Mouse (Mus musculus): ENCODE results near the gene Kif5a.

The Kif5a gene

DNA sequence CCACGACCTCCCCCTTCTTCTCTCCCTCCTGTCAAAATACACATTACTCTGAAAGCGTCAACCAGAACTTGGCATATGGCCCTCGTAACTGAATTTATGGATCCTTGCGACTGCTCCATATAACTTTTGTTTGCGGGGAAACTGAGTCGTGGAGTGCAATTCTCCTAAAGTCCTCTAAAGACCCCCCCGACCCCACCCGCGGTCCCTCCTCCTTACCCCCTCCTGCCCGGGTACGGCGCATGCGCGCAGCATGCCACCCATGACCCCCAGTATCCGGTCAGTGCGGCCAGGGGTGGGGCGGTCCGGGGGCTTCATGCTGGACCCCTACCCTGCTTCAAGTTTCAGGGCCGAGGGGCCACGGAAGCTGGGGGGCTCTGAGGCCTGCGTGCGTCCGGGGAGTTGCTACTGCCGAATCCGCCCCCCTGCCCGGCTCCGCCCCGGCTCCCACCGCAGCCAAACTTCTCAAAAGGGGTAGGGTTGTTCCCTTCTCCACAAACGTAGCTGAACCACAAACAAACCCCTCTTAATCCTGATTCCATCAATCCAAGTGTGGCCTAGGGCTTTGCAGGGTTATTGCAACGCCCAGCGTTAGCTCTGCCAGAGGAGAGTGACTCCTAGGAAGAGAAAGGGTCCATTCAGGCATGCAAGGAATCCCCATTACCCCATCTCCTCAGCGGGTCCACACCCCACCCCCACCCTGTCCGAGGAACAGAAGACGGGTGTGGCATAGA lies 73.3 kb downstream of the Kif5a start, which contains the start of gene Arhgef25:
Gene Arhgef25 (minus strand): TSS at position 433 of the 731 bp plus-strand sequence.
- DNase-seq, result no peak

DNA sequence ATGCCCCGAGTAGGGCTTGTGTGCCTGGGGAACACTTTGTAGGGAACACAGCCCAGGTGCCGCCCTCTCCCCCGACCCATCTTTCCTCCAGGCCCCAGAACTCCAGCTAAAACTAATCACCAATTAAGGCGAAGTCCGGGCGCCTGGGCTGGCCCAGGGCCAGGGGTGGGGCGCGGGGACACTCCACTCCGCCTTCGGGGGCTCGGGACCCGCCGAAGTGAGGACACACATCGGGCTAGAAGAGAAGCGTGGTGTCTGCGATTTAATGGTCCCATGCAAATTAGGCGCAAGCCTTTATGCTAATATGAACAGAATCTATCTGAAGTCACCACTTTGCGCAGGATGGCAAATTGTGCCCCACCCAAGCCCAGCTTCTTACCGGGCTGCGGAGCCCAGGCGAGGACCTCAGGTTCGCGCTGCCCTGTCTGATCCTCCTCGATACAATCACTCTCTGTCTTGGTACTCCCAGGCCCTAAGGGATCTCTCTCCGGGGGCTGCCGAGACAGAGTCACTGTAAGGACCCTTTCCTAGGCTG lies 74.0 kb downstream of the Kif5a start:
- no peak for DNase-seq

DNA sequence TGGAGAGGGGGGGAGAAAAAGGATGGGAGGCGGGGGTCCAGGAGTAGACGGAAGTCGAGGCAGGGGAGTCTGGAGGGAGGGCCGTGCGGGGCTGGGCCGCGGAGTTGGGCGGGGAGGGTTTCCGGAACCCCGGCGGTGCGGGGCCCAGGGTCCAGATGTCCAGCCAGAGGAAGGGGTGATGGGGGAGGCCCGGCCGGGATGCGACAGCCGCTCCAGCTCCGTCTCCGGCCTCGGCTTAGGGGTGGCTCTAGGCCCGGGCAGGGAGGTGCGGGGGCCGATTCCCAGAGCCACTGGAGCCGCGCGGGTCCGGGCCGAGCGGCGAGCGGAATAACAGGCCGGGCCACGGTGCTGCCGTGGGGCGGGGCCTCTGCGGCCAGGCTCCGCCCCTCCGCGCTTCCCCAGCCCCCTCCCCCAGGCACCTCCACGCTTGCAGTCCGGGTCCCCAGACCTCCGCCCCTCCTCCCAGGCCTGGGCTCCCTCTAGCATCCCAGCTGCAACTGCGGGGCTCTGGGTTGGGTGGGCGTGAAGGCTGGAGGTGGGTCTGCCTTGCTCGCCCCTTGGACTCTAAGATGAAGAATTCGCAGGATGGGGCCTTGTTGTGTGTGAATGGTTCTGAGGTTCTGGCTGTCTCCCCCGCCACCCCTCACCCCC lies 74.6 kb downstream of the Kif5a start:
- no peak for DNase-seq

DNA sequence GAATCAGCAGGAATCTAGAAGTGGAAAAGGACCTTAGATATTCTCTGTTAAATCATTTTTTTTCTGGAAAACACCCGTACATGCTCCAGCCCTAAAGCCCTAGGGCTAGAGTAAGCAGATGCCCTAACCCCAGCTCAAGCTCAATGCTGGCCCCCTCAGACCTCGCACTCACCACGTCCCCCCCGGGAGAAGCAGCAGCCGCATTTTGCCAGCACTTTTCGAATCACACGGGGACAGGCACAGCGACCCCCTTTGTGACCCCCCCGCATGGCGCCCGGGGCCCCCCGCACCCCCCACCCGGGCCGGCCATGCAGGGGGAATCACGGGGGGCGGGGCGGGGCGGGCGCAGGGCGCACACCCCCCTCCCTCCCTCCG lies 75.1 kb downstream of the Kif5a start:
- DNase-seq, result no peak

DNA sequence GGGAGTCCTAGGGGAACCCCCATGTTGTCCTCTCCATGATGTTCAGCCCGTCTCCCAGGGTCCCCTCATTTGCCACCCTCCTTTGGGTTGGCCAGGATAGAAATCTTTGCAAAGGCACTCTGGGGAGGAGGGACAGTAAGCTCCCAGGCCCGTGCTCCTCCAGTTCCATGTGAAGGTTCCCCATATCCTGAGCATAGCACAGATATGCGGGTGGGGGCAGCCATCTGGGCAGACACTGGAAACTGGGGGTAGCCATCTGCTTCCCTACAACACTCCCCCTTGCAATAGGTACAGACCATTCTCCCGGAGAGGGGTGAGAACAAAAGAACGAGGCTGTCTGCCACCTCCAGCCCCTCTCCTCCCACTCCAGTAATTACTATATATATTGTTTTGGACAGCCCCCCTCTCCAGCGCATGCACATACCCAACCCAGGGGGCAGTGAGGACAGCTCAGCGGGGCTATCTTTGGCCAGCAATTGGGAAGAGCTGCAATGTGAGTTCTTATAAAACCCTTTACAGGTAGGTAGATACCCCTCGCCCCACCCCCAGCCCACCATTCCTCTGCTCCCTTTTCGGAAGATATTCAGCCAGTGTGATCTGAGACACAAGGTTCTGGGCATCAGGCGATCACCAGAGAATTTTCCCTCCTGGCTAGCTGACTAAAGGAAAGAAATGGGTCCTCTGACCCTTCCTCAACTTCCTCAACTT lies 75.6 kb downstream of the Kif5a start:
- DNase-seq, result peak; percentile 85

DNA sequence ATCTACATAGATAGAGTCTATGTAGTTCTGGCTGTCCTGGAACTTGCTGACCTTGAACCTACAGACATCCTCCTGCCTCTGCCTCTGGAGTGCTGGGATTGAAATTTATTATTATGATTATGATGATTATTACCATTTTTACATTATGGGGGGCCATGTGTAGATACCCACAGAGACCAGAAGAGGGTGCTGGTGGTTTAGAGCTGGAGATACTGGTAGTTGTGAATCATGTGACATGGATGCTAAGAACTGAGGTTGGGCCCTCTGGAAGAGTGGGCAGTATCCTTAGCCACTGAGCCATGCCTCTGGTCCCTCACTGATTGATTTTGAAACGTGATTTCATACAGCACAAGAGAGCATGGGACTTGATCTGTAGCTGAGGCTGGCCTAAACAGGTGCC lies 76.7 kb downstream of the Kif5a start:
- no peak for DNase-seq

DNA sequence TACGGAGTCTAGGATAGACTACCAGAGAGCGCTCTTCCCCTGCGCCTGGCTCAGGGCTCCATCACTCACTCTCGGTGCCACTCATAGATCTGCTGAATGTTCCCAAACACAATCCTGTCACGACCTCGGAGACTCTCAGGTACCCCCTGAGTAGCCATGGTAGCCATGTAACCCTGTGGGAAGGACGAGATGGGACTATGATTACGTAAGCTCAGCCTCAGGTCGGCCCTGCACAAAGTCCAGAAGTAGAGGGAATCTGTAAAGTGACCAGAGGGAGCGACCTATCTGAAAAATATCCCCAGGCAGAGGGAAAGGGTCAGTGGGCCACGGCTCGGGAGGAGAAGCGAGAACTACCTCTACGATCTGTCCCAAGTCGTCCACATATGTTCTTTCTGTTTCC lies 77.6 kb downstream of the Kif5a start:
- no peak for DNase-seq

DNA sequence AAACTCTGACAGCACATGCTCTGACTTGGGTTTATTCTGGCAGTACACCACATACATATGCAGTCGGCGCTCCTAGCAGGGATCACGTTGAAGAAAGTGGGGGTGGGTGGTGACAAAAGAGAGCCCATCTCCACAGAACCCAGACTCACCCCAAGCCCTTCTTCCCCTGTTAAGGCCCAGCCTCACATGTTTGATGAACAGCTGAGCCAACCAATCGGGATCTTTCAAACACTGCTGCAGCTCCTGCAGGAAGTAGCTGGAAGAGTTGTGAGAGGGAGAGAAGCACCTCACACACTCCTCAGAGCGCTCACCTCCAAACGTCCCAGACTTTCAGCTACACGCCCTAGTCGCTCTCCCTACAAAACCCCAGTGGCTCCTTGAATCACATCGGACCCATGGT lies 78.0 kb downstream of the Kif5a start:
- peak; percentile 51 for DNase-seq

DNA sequence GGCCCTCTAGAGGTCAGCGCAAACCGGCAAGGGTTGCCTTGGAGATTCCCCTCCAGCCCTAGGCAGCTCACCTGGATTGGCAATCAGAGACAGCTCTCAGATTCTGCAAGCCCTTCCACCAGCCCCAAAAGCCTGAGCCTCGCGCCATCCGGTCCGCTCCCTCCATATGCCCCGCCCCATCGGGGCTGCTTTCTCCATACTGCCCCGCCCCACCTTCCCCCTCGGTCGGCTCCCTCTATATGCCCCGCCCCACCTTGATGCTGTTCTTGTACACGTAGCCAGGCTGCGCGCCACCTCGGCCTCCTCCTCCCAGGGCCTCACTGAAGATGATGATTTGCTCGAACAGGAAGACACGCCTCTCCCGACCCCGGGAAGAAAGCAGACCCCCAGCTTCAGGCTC lies 79.4 kb downstream of the Kif5a start:
- DNase-seq, result no peak

DNA sequence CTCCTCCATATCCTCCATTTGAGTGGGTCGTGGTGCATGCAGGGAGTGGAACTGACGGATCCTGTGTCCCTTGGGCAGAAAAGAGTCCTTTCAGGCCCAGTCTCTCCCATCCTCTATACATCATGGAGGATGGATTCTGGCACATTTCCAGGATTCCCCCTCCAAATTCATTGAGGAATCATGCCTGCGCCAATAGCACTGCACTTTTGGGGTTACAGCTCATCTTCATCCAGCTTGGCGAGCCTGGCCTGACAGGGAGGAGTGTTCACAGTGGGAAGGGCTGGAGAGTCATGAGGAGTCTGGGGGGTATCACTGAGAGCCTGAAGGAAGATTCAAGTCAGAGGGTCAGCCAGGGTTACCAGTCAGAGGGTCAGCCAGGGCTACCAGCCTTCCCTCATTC lies 80.5 kb downstream of the Kif5a start:
- no peak for DNase-seq

DNA sequence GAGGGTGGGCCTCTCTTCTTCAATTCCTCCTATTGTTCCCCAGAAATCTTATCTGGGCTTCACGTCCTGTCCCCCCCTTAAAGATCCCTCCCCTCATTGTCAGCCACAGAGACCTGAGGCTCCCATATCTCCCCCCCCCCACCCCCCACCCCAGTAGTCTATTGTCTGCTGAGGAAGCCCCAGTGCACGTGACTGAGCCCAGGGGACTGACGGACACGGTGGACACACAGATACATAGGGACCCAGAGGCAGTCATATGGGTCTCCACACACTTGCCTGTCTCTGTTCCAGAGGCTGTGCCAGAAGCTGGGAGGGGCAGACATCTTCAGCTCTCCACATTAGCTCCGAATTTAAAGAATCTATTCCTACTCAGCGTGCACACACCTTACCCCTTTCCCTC lies 81.6 kb downstream of the Kif5a start:
- DNase-seq, result no peak

DNA sequence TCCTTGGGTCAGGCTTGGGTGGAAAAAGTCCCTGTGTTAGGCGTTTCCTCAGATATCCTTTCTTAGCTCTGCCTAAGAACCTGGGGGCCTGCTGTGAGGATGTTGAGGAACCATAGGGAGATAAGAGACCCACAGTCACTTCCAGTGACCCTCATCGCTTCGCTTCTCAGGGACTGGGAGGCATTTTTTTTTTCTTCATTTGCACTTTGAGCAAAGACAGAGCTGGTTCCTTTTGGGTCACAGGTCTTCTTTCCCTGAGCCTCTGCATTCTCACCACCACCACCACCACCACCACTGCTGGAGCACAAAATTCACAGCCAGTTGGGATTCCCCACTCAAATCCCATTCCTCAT lies 82.5 kb downstream of the Kif5a start:
- no peak for DNase-seq

DNA sequence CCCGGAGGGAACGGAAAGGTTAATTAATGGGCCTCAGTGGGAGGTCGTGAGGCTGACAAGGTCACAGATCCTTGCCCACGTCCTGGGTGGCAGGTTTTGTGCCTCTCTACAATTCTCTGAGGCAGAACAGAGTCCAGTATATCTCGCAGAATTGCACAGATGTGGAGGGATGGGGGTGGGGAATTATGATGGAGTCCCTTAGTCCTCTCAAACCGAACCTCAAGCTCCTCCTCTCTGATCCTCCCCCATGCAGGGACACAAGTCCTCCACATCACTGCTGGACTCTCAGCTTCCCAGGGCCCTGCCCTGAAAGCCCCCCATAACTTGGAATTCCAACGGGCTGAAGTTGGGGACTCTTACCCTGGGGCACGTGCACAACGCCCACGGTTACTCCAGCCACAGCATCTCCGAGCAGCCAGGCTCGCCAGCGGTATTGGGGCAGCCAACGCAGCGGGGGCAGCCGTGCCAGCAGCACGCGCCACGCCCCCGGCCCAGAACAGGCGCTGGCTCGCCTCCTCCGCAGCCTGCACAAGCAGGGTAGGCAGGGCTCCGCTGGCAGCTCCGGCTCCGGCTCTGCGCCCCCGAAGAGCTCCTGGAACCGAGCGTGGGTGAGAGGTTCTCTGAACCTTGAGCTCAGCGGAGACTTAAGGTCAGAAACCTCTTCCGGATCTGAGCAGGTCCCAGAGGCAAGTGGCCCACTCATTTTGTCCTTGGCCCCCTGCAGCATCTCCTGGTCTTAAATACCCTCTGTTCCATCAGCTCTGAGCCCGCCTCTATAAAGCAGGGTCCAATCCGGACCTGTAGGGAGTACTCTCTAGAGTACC lies 83.1 kb downstream of the Kif5a start, which contains the start of gene Slc26a10:
Gene Slc26a10 (minus strand): TSS at position 775 of the 824 bp plus-strand sequence.
- peak; percentile 80 for DNase-seq

DNA sequence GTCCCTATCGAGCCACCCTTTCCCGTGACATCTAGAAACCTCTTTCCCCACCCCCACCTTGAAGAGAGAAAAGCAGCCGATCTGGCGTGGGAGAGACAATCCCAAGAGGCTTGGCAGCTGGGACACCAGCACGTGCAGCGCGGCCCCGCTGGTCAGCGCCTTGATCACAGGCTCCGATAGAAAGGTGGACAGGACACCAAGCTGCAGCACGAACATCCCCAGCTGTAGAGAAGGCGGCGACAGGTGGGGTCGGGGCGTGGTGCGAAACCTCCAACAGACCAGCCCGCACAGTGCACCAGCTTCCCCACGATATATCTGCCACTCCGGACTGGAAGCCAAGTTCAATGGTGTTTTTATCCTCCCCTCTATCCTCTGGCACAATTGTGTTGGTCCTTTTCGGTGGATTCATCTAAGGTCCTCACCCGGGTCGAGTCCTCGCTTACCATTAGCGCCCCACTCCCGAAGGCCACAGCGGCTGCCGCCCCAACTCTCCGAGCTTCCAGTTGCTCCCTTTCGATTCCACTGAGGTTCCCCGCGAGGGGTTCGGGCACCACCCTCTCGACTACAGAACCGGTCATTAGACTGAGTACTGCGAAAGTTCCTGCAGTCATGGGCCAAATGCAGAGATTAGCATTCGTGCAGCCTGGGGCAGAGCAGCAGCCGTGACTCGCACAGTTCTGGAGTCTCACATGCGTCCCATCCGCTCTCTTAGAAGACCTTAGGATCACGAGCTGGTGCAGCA lies 84.7 kb downstream of the Kif5a start:
- no peak for DNase-seq

DNA sequence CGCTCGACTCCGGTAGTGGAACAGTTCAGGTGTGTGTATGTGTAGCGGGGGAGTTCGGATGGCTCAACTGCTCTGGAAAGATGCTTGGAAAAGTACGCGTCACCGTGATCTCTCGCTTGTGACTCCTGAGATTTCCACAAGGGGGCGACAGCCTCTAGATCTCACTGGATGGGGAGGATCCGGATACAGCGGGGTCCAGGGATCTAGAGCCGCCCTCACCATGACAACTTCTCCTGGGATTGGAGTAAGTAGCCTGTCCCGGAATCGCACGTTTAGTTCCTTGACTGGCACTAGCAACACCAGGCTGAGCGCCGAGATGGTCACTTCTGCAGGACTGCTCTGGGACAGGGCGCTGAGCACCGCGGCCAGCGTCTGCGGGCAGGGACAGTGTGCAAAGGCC lies 85.4 kb downstream of the Kif5a start:
- DNase-seq, result peak; percentile 77

DNA sequence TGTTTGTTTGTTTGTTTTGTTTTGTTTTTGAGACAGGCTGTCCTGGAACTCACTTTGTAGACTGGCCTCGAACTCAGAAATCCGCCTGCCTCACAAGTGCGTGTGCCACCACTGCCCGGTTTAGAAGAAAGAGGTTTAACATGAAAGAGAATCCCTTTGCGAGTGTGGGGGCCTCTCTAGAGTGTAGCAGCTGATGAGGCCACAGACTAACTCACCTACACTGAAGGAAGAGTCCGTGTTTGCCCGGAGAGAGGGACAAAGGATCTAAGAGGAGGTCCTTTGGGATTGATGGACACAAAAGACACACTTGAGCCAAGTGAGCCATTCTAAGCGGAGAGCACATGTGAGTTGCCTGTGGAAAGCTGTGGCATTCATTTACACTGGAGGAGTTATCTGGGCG lies 85.9 kb downstream of the Kif5a start:
- no peak for DNase-seq

DNA sequence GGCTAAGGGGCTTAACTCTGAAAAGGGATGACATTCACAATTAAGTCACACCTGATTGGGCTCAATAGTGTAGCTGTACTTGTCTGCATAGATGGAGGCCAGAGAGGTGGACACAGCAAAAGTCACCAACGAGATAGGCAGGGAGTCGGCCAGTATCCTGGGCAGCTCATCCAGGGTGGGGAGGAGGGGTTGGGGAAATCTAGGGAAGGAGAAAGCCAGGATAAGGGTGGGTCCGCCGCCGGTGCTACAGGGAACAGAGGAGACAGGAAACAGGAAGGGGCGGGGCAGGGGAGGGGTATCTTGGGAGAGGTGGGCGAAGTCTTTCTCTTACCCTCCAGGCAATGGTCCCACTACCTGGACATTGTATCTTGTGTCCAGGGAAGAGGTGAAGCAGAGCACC lies 86.4 kb downstream of the Kif5a start:
- no peak for DNase-seq

DNA sequence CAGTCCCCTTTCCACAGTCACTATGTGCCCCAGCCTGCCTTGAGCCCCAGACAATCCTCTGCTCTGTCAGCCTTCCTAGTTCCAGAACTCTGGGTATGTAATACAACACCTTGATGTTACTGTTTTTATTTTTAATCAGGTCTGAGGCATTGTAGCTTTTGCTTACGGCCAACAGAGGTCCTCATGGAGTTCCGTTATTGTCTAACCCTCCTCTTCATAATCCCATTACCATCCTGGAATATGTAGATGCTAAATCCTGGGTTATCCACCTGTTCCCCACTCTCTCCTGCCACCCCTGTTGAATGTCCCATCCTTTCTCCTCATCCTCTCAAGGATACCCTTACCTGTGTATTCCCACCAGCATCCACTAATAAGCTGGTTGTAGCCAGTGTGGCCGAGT lies 86.9 kb downstream of the Kif5a start:
- no peak for DNase-seq

Data from right cerebral cortex, adult 18-20 months (tissue).